Mouse (Mus musculus) embryo, embryonic 10 days (tissue): ENCODE data around the gene Tgfbr2.
"Not testable (repeated sequence)": the region's sequence is repeated elsewhere in the genome, so short reads cannot be mapped to it uniquely, and the experiment has no call there.

Experiments
- DNase-seq: peaks from one replicate; pipeline ENCODE4 v3.0.0-alpha.2; 2015; ENCODE audit warnings: low spot score

Gene Tgfbr2

DNA sequence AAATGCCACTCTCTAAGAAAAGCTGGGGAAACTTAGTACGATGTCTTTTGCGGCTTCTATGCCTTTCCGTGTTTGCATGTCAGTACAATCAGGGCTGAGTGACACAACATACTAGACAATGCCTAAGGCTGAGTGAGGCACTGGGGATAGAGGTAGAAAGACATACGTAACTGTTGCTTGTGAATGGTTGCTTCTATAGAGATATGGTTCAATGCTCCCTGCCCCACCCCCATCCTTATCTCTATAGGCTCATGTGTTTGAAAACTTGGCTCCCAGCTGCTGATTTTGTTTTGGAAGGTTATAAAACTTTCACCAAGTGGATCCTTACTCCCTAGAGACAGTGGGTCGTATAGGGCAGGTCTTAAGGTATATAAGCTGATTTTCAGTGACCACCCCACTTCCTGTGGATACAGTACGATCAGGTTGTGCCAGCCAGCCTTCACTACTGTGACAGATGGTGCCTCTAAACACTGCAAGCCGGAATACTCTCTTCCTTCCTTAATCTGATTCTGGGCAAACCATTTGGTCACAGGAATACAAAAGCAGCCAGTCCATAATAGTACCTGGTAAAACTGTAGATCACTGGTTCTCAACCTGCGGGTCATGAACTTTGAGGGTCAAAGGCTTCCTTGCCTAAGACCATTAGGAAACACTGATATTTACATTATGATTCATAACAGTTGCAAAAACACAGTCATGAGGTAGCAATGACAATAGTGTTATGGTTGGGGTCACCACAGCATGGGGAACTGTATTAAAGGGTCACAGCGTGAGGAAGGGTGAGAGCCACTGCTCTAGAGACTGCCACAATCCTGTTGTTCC, 63.8 kb downstream of the Tgfbr2 start:
- no peak for DNase-seq

DNA sequence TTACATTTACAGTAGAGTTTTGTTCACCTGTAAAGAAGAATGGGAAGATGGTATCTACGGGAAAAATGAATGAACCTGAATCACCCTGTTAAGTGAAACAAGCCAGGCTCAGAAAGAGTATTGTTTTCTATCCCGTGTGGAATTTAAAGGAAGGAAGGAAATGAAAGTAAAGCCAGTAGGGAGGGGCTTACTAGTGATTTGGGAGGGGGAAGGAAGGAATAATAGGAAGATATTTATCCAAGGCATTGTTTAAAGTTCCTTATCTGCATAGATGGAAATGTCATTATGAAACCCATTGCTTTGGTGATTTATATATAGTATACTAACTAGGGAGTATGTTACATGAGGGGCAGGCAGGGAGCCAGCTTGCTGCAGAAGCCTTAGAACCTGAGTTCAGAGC, 66.4 kb downstream of the Tgfbr2 start:
- DNase-seq: no peak

GRCm38 (mm10) chr9:116104770-116105169, 70.4 kb downstream of the Tgfbr2 start:
- no peak for DNase-seq

- DNase-seq: no peak
Measured at GRCm38 (mm10) chr9:116101842-116102241, 73.3 kb downstream of the Tgfbr2 start.

DNA sequence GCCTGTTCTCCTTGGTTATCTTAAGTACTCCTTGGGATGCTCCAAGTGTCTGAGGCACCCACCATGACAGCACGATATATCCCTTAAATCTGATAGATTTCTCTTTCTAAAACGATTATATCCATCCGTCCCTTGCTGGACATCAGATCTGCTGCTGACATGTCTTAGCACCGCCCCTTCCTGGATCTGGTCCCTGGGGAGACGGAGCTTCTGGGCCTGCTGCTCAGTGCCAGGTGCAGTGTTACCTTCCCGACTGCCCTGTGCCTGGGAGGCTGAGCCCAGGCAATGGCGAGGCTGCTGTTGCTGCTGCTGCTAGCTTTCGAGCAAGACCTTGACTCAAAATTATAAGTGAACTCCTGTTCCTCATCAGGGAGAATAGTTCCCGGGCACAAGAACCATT, 75.1 kb downstream of the Tgfbr2 start:
- DNase-seq: peak; percentile 24

DNA sequence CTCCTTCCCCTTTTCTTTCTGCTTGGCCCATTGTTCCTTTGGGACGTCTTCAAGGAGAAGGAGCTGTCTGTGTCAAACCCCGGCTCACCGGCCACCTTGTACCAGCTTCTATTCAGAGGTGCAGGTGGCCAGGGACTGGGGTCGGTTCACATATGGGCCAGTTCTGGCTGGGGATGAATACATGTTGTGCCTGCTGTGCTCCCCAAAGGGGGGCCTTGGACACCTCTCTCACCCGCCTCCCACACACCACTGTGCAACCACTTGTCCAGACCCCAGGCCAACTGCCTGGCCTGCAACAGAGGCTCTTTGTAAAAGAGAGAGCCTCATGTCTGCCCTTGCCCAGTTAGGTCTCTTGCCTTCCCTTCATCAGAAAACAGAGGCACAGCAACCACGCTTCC, 75.6 kb downstream of the Tgfbr2 start:
- no peak for DNase-seq

DNA sequence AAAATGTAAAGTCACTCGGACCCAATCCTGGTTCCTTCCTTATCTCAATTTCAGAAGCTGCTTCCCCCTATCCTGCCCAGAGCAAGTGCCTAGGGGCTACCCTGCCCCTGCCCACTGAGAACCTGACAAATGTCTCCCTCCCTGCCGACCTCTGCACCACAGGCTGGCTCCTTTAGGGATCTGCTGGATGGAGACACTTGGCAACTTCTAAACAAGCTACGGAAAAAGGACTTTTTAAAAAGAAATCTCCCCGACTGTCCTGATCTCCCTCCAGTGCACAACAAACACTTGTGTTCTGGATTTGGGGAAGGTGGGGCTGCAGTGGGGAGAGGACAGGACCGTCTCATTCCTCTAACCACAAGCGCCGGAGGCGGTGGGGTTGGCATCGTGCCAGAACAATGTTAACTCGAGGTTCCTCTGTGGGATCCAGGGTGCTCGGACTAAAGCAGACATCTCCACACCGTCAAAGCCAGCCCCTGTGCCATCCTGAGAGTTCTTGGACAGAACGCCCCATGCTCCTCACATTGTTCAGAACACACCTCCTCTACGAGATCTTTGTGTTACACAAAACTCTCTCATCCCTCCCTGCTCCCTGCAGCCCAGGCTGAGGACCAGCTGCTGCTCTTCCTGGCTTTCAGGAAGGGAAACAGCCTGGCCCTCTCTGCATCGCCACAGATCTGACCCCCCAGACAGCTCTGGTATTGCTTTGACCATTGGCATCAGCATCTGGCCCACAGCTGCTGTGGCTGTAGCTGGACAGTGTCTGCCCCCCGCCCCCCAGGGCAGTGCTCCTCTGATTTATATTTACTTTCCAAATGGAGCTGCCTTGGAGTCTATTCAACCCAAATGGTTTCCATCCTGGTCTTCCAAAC, 76.2 kb downstream of the Tgfbr2 start:
- DNase-seq: peak; percentile 41

GRCm38 (mm10) chr9:116091921-116092320, 83.2 kb downstream of the Tgfbr2 start:
- no peak for DNase-seq

DNA sequence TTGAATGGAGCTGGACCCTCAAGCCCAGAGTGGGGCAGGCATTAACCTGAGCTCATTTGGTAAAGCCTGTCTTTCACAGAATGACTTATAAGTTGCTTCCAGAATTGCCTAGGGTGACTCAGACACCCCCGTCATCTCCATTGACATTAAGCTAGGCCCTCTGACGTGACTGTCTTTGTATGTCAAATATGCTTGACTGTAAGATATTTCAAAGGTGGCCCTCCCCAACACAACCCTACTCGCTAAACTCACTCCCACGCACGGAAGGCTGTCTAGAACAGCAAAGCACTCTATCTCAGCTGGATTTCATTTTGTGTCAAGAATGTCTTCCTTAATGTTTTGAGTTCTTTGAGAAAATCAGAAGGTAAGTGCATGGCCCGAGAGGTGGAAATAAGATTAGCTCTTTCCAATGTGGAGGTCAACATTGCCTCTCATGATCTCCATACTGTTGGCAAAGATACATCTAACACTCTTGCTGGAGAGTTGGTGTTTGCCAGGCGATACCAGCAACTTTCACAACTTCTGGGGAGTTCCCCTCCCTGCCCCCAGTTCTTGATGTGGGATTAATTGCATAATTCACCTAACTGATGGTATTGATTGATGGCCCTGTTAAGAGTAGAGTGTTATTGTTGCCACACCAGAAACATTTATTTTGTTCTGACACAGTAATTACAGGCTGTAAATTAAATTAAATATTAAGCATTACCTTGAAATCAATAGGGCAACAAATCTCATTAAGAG, 83.9 kb downstream of the Tgfbr2 start:
- no peak for DNase-seq

DNA sequence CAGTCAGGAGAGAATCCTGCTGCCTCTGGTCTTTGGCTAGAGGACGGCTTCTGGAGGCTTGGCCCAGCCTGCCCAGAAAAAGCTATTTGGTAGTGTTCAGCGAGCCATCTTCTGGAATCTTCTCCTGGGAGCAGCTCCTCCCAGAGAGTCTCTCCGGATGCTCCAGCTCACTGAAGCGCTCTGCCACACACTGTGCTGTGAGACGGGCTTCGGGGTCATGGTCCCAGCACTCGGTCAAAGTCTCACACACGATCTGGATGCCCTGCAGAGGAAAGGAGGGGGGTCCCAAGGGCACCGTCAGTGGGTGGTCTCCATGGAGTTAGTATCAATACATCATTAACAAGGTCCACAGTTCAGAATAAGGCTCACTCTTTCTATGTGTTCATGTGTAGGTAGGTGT, 84.9 kb downstream of the Tgfbr2 start:
- DNase-seq: no peak

- DNase-seq: no peak
Measured at GRCm38 (mm10) chr9:116088912-116089311, 86.2 kb downstream of the Tgfbr2 start.

DNA sequence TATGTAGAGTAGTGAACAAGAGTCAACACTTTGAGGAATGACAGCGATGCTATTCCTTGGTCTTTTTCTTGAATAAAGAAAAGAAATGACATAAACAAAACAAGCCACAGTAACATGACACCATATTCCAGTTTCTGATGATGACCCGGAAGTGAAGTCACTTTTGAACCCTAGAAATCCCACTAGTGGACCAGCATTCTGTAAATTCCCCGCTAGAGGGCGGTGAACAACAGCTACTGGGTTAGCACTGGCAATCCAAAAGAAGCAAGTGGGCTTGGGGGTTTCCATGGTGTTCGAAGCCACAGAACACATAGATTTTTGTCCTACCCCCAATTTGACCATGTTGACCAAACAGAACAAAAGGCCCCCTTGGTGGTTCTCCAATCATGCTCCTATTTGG, 87.3 kb downstream of the Tgfbr2 start:
- peak; percentile 80 for DNase-seq

GRCm38 (mm10) chr9:116087263-116087662, 87.9 kb downstream of the Tgfbr2 start:
- DNase-seq: no peak

DNA sequence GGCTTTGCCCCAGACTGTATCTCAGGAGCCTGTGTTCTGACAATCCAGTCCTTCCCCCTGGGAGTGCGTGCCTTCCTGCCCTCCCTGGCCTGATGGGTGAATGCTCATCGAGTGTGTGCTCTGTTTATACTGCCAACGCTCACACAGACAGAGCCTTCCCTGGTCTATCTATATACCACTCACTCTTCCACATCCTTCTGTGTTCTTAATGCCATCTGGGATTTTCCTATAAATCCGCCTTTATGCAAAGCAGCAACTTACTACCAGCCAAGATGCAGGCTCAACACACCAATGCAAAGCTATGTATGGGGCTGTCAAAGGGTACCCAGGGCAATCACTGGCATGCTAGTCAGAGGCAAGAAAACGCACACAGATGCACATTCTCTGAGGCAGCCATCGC, 89.2 kb downstream of the Tgfbr2 start:
- no peak for DNase-seq

GRCm38 (mm10) chr9:116084324-116084931, 90.7 kb downstream of the Tgfbr2 start:
- DNase-seq: no peak

- no peak for DNase-seq
Measured at GRCm38 (mm10) chr9:116083726-116084323, 91.3 kb downstream of the Tgfbr2 start.

DNA sequence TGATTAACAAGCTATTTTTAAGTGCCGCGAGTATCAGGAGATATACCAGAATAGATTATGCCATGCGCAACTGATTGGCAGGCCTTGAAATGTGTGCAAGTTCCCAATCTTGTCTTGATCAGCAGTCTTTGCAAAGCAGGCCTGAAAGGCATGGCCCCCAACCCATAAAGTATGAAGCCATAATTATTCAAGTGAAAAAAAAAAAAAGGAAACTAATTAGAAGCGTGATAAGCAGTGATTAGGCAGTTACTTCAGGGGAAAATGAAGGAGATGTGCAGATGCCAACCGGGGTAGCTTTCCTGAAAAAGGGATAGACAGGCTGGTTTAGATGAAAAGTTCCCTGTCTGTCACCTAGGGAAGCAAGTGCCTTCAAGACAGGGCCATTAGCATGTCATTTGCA, 91.9 kb downstream of the Tgfbr2 start:
- DNase-seq: no peak

- DNase-seq: no peak
Measured at GRCm38 (mm10) chr9:116081781-116082180, 93.4 kb downstream of the Tgfbr2 start.

DNA sequence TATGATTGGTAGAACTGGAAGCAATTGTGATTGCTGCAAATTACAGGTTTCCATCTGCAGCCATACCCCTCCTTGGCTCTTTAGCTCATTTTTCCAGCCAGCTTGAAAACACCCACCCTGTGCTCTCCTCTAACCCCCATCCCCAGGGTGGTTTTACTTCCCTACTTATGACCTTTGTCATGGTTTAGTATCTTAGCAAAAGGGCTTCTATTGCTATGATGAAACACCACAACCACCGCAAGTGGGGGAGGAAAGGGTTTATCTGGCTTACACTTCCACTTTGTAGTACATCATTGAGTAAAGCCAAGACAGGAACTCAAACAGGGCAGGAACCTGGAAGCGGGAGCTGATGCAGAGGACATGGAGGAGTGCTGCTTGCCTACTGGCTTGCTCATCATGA, 97.7 kb downstream of the Tgfbr2 start:
- DNase-seq: no peak

- DNase-seq: no peak
Measured at GRCm38 (mm10) chr9:116076946-116077345, 98.2 kb downstream of the Tgfbr2 start.

DNA sequence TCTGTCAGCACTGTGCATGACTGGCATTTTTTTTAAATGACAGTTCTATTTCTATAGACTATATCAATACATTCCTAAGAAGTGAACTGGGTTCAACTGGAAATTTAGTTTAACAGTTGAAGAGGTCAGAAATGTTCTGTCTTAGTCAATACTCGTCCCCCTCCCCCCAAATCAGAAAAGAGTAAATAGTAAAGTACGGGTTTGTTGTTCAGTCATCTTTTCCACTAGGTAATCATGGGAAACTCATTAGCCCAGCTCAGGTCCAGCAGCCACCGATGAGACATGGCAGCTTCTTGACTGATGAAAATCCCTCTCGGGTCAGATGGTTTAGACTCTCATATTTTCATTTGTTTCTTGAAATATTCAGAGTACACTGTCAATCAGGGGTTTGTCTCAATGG, 99.0 kb downstream of the Tgfbr2 start:
- DNase-seq: no peak

DNA sequence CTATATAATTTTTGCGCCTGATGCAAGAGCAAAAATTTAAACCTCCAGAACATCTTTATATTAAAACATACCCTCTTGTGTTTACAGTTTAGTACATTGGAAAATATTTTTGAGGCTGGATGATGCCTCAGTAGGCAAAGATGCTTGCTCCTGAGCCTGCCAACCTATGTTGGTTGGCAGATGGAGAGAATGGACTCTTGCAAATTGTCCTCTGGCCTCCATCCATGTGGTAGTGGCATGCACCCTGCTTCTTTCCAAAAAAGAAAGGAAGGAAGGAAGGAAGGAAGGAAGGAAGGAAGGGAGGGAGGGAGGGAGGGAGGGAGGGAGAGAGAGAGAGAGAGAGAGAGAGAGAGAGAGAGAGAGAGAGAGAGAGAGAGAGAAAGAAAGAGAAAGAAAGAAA, 103.6 kb downstream of the Tgfbr2 start:
- DNase-seq: not testable (repeated sequence)
